Mouse (Mus musculus) midbrain, embryonic 12.5 days (tissue): Measurements from ENCODE around the gene Lrrc75a. TPM values are rescaled to one million over a fixed set of nuclear protein-coding genes. Genes with fewer than 3 reads are reported as not detected.

Source experiments
- ATAC-seq: fragments of 200-750 bp; cut with Nextera tagmentation; 2 replicates; pipeline ENCODE4 v1.8.0; 2017; ENCODE audit warnings: low read depth, moderate TSS enrichment, moderate library complexity; ENCODE audit not compliant: low FRiP score
- H3K27ac ChIP-seq: fragments of 300-500 bp; sonication (generic); replicated peaks from 2 replicates; pipeline ENCODE4 v1.5.1; 2016; ENCODE audit warnings: mild to moderate bottlenecking
- H3K27me3 ChIP-seq: fragments of 300-500 bp; sonication (generic); 2 replicates; pipeline ENCODE4 v1.6.1; 2016; ENCODE audit warnings: mild to moderate bottlenecking
- H3K36me3 ChIP-seq: fragments of 300-500 bp; sonication (generic); 2 replicates; pipeline ENCODE4 v1.6.1; 2016
- H3K4me1 ChIP-seq: fragments of 300-500 bp; sonication (generic); 2 replicates; pipeline ENCODE4 v1.6.1; 2016
- H3K4me2 ChIP-seq: fragments of 300-500 bp; sonication (generic); replicated peaks from 2 replicates; pipeline ENCODE4 v1.6.1; 2016; ENCODE audit warnings: mild to moderate bottlenecking, moderate library complexity
- H3K4me3 ChIP-seq: fragments of 300-500 bp; sonication (generic); 2 replicates; pipeline ENCODE4 v1.5.1; 2016; ENCODE audit warnings: mild to moderate bottlenecking
- H3K9ac ChIP-seq: fragments of 300-500 bp; sonication (generic); replicated peaks from 2 replicates; pipeline ENCODE4 v1.6.1; 2016; ENCODE audit warnings: mild to moderate bottlenecking, moderate library complexity
- H3K9me3 ChIP-seq: fragments of 300-500 bp; sonication (generic); 2 replicates; pipeline ENCODE4 v1.6.1; 2016; ENCODE audit warnings: mild to moderate bottlenecking
- WGBS: fragments of 180-500 bp; shearing (Covaris S2); methylation state at CpG from one replicate; pipeline ENCODE4 v1.1.7; 2016; 5-methylcytosine and 5-hydroxymethylcytosine counted together
- polyA plus RNA-seq: library from polyadenylated mRNA; unstranded; fragments of >200 nt; fragmentation: Nextera tagmentation; extraction: Ambion mirVana; gene quantifications from 2 replicates; pipeline ENCODE4 v1.2.1, GENCODE M21; 2016

The Lrrc75a gene
- polyA plus RNA-seq, 1 experiment from 2014 or later, result 12.8 TPM

GRCm38 (mm10) chr11:62610304-62610703, 38.0 kb downstream of the Lrrc75a start:
- Histone ChIP-seq H3K27me3 (no peaks in the 10 kb centered on the region), H3K4me3 (no peak overlapping the region), H3K4me2 (no peak overlapping the region), H3K9me3 (no peaks in the 10 kb centered on the region), H3K36me3 (peaks cover 51% of the 10 kb centered on the region), H3K9ac (no peak overlapping the region), H3K4me1 (peaks cover 42% of the 10 kb centered on the region), H3K27ac (no peak overlapping the region)
- WGBS, result 89% methylated on average over 6 of the region's 6 CpGs
- ATAC-seq, result no peak

- Histone ChIP-seq H3K36me3 (peaks cover 64% of the 10 kb centered on the region), H3K27ac (no peak overlapping the region), H3K9me3 (no peaks in the 10 kb centered on the region), H3K4me2 (no peak overlapping the region), H3K4me1 (peaks cover 45% of the 10 kb centered on the region), H3K9ac (no peak overlapping the region), H3K27me3 (no peaks in the 10 kb centered on the region), H3K4me3 (no peak overlapping the region)
- ATAC-seq, result no peak
- 84% methylated on average over 10 of the region's 10 CpGs for WGBS
Measured at GRCm38 (mm10) chr11:62608826-62609675, 39.3 kb downstream of the Lrrc75a start.

- no peak for ATAC-seq
- 97% methylated on average over 1 of the region's 1 CpGs for WGBS
- Histone ChIP-seq H3K4me3 (no peak overlapping the region), H3K9ac (no peak overlapping the region), H3K36me3 (peaks cover 64% of the 10 kb centered on the region), H3K4me1 (peaks cover 44% of the 10 kb centered on the region), H3K27me3 (no peaks in the 10 kb centered on the region), H3K4me2 (no peak overlapping the region), H3K27ac (no peak overlapping the region), H3K9me3 (no peaks in the 10 kb centered on the region)
Measured at GRCm38 (mm10) chr11:62607952-62608201, 40.4 kb downstream of the Lrrc75a start.

- H3K9ac ChIP-seq, result no peak overlapping the region
- H3K36me3 ChIP-seq, result peaks cover 64% of the 10 kb centered on the region
- H3K4me1 ChIP-seq, result peaks cover 38% of the 10 kb centered on the region
- no peaks in the 10 kb centered on the region for H3K9me3 ChIP-seq
- H3K27me3 ChIP-seq, result no peaks in the 10 kb centered on the region
- ATAC-seq, result no peak
- H3K27ac ChIP-seq, result peak overlapping the region; percentile 54; the same call in 1 of the 2 replicates
- no peak overlapping the region for H3K4me2 ChIP-seq
- no peak overlapping the region for H3K4me3 ChIP-seq
- 68% methylated on average over 10 of the region's 10 CpGs for WGBS
Measured at GRCm38 (mm10) chr11:62607170-62607951, 41.0 kb downstream of the Lrrc75a start.

- Histone ChIP-seq H3K27me3 (no peaks in the 10 kb centered on the region), H3K27ac (peak overlapping the region; percentile 54), H3K4me2 (peak overlapping the region; percentile 88), H3K4me1 (peaks cover 39% of the 10 kb centered on the region), H3K9ac (peak overlapping the region; percentile 39; the same call in 1 of the 2 replicates), H3K9me3 (no peaks in the 10 kb centered on the region), H3K36me3 (peaks cover 64% of the 10 kb centered on the region), H3K4me3 (no peak overlapping the region)
- no peak for ATAC-seq
- 73% methylated on average over 10 of the region's 10 CpGs for WGBS
Measured at GRCm38 (mm10) chr11:62606299-62607169, 41.8 kb downstream of the Lrrc75a start.

GRCm38 (mm10) chr11:62605619-62606298, 42.6 kb downstream of the Lrrc75a start:
- H3K9ac ChIP-seq, result peak overlapping the region; percentile 39; the same call in 1 of the 2 replicates
- no peak for ATAC-seq
- peak overlapping the region; percentile 88 for H3K4me2 ChIP-seq
- H3K36me3 ChIP-seq, result peaks cover 64% of the 10 kb centered on the region
- 50% methylated on average over 10 of the region's 10 CpGs for WGBS
- peak overlapping the region; percentile 54 for H3K27ac ChIP-seq
- no peaks in the 10 kb centered on the region for H3K9me3 ChIP-seq
- H3K4me3 ChIP-seq, result 0 out of 2 replicates have a peak overlapping the region, but pooled peaks have one; percentile 72
- H3K27me3 ChIP-seq, result no peaks in the 10 kb centered on the region
- peaks cover 39% of the 10 kb centered on the region for H3K4me1 ChIP-seq

- Histone ChIP-seq H3K9ac (peak overlapping the region; percentile 84), H3K27ac (peak overlapping the region; percentile 54; the same call in 1 of the 2 replicates), H3K36me3 (peaks cover 57% of the 10 kb centered on the region), H3K4me1 (peaks cover 39% of the 10 kb centered on the region), H3K9me3 (no peaks in the 10 kb centered on the region), H3K27me3 (no peaks in the 10 kb centered on the region), H3K4me2 (peak overlapping the region; percentile 88), H3K4me3 (peak overlapping the region; percentile 72; the same call in 1 of the 2 replicates)
- 25% methylated on average over 3 of the region's 3 CpGs for WGBS
- no peak for ATAC-seq
Measured at GRCm38 (mm10) chr11:62604886-62605618, 43.3 kb downstream of the Lrrc75a start.

GRCm38 (mm10) chr11:62604123-62604706, 44.1 kb downstream of the Lrrc75a start:
- ATAC-seq, result no peak
- Histone ChIP-seq H3K4me2 (peak overlapping the region; percentile 88), H3K4me1 (peaks cover 39% of the 10 kb centered on the region), H3K9me3 (no peaks in the 10 kb centered on the region), H3K27me3 (no peaks in the 10 kb centered on the region), H3K4me3 (peak overlapping the region; percentile 72), H3K36me3 (peaks cover 49% of the 10 kb centered on the region), H3K9ac (peak overlapping the region; percentile 84), H3K27ac (0 out of 2 replicates have a peak overlapping the region, but pooled peaks have one; percentile 35)
- WGBS, result 24% methylated on average over 5 of the region's 5 CpGs

GRCm38 (mm10) chr11:62603312-62604056, 44.8 kb downstream of the Lrrc75a start:
- H3K4me2 ChIP-seq, result peak overlapping the region; percentile 88
- peak overlapping the region; percentile 84 for H3K9ac ChIP-seq
- peak overlapping the region; percentile 87 for H3K27ac ChIP-seq
- peaks cover 39% of the 10 kb centered on the region for H3K4me1 ChIP-seq
- ATAC-seq, result no peak
- no peaks in the 10 kb centered on the region for H3K27me3 ChIP-seq
- WGBS, result under 1% methylated on average over 13 of the region's 13 CpGs
- peaks cover 43% of the 10 kb centered on the region for H3K36me3 ChIP-seq
- no peaks in the 10 kb centered on the region for H3K9me3 ChIP-seq
- H3K4me3 ChIP-seq, result peak overlapping the region; percentile 72
